Mouse (Mus musculus) liver, adult 2 months (tissue): ENCODE measurements around the gene Zpr1. TPM values are rescaled to one million over a fixed set of nuclear protein-coding genes. Genes with fewer than 3 reads are reported as not detected.

ENCODE experiments used
- DNase-seq: peaks from one replicate; pipeline ENCODE4 v3.0.0-alpha.2; 2011; ENCODE audit warnings: low read depth, low spot score; ENCODE audit errors: extremely low read depth
- H3K27ac ChIP-seq: fragments of 200-500 bp; replicated peaks from 2 replicates; pipeline ENCODE4 v1.5.1; 2012; ENCODE audit warnings: low read depth, mild to moderate bottlenecking, control low read depth, inconsistent platforms, low read length; ENCODE audit not compliant: insufficient read depth
- H3K27me3 ChIP-seq: fragments of 200-500 bp; 2 replicates; pipeline ENCODE4 v1.6.1; 2012; ENCODE audit warnings: mild to moderate bottlenecking, moderate library complexity, low read length, inconsistent platforms; ENCODE audit not compliant: control insufficient read depth, insufficient read depth
- H3K36me3 ChIP-seq: fragments of 200-500 bp; 2 replicates; pipeline ENCODE4 v1.6.1; 2012; ENCODE audit warnings: low read length, inconsistent platforms; ENCODE audit not compliant: control insufficient read depth, insufficient read depth
- H3K4me1 ChIP-seq: fragments of 200-500 bp; 2 replicates; pipeline ENCODE4 v1.6.1; 2011; ENCODE audit warnings: low read length; ENCODE audit not compliant: control insufficient read depth, insufficient read depth
- H3K4me3 ChIP-seq: fragments of 200-500 bp; 2 replicates; pipeline ENCODE4 v1.5.1; 2011; ENCODE audit warnings: low read depth, mild to moderate bottlenecking, control low read depth, low read length, moderate library complexity; ENCODE audit not compliant: insufficient read depth
- H3K79me2 ChIP-seq: fragments of 200-500 bp; 2 replicates; pipeline ENCODE4 v1.6.1; 2012; ENCODE audit warnings: inconsistent platforms, mild to moderate bottlenecking, low read length, moderate library complexity; ENCODE audit not compliant: control insufficient read depth, insufficient read depth
- H3K9ac ChIP-seq: fragments of 200-500 bp; 2 replicates; pipeline ENCODE4 v1.6.1; 2012; ENCODE audit warnings: low read depth, mild to moderate bottlenecking, control low read depth, inconsistent platforms, low read length
- CTCF ChIP-seq: fragments of 200-500 bp; IDR thresholded peaks from 2 replicates; pipeline ENCODE4 v1.5.1; 2011; ENCODE audit warnings: low read depth, low read length, control low read depth
- POLR2A ChIP-seq: fragments of 200-500 bp; IDR thresholded peaks from 2 replicates; pipeline ENCODE4 v1.6.1; 2011; ENCODE audit warnings: low read length, control low read depth; ENCODE audit not compliant: insufficient read depth; ENCODE audit errors: extremely low read depth
- WGBS: fragments of 180-500 bp; shearing (Covaris S2); methylation state at CpG from one replicate; pipeline ENCODE4 v1.1.7; 2018; 5-methylcytosine and 5-hydroxymethylcytosine counted together
- polyA plus RNA-seq: library from polyadenylated mRNA; depleted of rRNA; stranded (reverse); fragments of >200 nt; gene quantifications from 2 replicates; pipeline ENCODE4 v1.2.3, GENCODE M21; 2012
- total RNA-seq: library from RNA; depleted of rRNA; stranded (reverse); fragments of >200 nt; gene quantifications from 2 replicates; pipeline ENCODE4 v1.2.3, GENCODE M21; 2014

Gene Zpr1
- total and polyA plus RNA-seq, 2 experiments, result 23.0 to 25.9 TPM

- peak; percentile 78 for DNase-seq
- Histone ChIP-seq H3K27me3 (no peaks in the 10 kb centered on the region), H3K4me3 (no peak overlapping the region), H3K36me3 (no peaks in the 10 kb centered on the region), H3K9ac (no peak overlapping the region), H3K79me2 (no peaks in the 10 kb centered on the region; the same call in 1 of the 2 replicates), H3K4me1 (peaks cover 9% of the 10 kb centered on the region; the same call in 1 of the 2 replicates), H3K27ac (no peak overlapping the region)
- TF ChIP-seq POLR2A, result no peak
- TF ChIP-seq CTCF, result peak; percentile 72
- 24% methylated on average over 11 of the region's 11 CpGs for WGBS
Observed at GRCm38 (mm10) chr9:46246752-46247324, 26.0 kb upstream of the Zpr1 start.

- peak; percentile 99 for DNase-seq
- H3K9ac ChIP-seq, result peak overlapping the region; percentile 9; the same call in 1 of the 2 replicates
- WGBS, result 23% methylated on average over 7 of the region's 7 CpGs
- peaks cover 28% of the 10 kb centered on the region for H3K4me1 ChIP-seq
- no peaks in the 10 kb centered on the region for H3K79me2 ChIP-seq
- H3K36me3 ChIP-seq, result no peaks in the 10 kb centered on the region
- TF ChIP-seq CTCF (no peak), POLR2A (no peak)
- H3K27me3 ChIP-seq, result no peaks in the 10 kb centered on the region
- H3K4me3 ChIP-seq, result no peak overlapping the region
- H3K27ac ChIP-seq, result peak overlapping the region; percentile 83
Observed at GRCm38 (mm10) chr9:46256177-46256576, 16.7 kb upstream of the Zpr1 start.

- Histone ChIP-seq H3K79me2 (no peaks in the 10 kb centered on the region), H3K9ac (peak overlapping the region; percentile 67), H3K4me1 (peaks cover 30% of the 10 kb centered on the region), H3K36me3 (no peaks in the 10 kb centered on the region), H3K27ac (peak overlapping the region; percentile 97), H3K27me3 (no peaks in the 10 kb centered on the region), H3K4me3 (no peak overlapping the region; the same call in 1 of the 2 replicates)
- TF ChIP-seq POLR2A (no peak), CTCF (no peak)
- DNase-seq, result peak; percentile 99
- WGBS, result 15% methylated on average over 10 of the region's 10 CpGs
Observed at GRCm38 (mm10) chr9:46256658-46257385, 16.0 kb upstream of the Zpr1 start.

DNA sequence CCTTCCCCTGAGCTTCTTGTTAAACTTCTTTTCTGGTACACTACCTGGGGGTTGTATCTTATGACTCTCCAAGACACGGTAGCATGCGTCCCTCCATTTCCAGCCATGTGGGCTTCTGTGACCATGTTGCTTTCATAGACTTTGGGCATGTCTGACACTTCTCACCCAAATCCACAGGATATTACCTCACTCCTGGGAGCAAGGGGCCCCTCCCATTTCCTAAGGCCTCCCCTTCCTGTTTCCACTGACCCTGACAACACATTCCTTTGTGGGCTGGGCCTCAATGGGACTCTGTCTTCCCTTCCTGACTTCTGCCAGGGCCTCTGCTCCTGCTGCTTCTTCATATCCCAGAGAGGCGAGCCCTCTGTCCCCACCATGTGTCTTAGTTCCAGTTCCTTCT lies 15.3 kb upstream of the Zpr1 start:
- 31% methylated on average over 3 of the region's 3 CpGs for WGBS
- Histone ChIP-seq H3K9ac (peak overlapping the region; percentile 69), H3K36me3 (no peaks in the 10 kb centered on the region), H3K79me2 (no peaks in the 10 kb centered on the region), H3K27ac (peak overlapping the region; percentile 97), H3K4me1 (peaks cover 30% of the 10 kb centered on the region), H3K4me3 (no peak overlapping the region), H3K27me3 (no peaks in the 10 kb centered on the region)
- peak; percentile 88 for DNase-seq
- TF ChIP-seq CTCF (no peak), POLR2A (no peak)

DNA sequence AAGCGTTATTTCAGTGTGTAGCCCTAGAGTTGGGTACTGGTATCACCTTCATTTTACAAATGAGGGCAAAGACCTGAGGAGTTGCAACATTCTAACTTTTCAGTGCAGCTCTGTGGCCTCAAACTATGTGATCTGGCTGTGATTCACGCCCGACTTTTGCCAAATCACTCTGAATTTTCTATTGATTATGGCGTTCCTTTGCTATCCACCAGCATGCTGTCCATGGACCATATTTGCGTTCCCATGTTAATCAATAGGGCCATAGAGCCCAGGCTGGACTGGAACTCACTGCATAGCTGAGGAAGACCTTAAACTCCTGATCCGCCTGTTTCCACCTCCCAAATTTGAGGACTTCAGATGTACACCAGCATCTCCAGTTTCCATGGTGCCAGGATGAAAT lies 13.8 kb upstream of the Zpr1 start:
- peak overlapping the region; percentile 18; the same call in 1 of the 2 replicates for H3K9ac ChIP-seq
- no peaks in the 10 kb centered on the region for H3K79me2 ChIP-seq
- H3K4me3 ChIP-seq, result no peak overlapping the region
- no peaks in the 10 kb centered on the region for H3K27me3 ChIP-seq
- DNase-seq, result peak; percentile 99
- peaks cover 30% of the 10 kb centered on the region for H3K4me1 ChIP-seq
- peak overlapping the region; percentile 94 for H3K27ac ChIP-seq
- H3K36me3 ChIP-seq, result no peaks in the 10 kb centered on the region
- WGBS, result 30% methylated on average over 6 of the region's 6 CpGs
- TF ChIP-seq POLR2A (no peak), CTCF (no peak)

DNA sequence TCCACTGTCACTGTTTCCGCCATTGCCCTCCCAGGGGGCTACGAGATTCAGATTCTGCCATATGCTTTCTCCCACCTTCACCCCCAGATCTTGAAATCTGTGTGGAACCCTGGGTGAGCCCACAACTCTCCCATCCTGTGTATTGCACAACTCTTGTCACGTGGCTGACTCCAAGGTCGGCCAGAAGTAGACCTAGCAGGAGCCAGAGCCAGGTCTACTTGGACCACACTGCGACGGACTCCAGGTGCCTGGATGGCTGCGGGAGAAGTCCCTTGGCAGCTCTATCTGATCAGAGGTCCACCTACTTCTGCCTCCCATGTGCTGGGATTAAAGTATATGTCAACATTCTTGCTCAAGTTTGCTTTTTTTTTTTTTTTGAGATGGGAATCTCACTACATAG lies 11.7 kb upstream of the Zpr1 start:
- H3K9ac ChIP-seq, result no peak overlapping the region
- TF ChIP-seq POLR2A (no peak), CTCF (no peak)
- peaks cover 27% of the 10 kb centered on the region for H3K4me1 ChIP-seq
- no peak overlapping the region for H3K4me3 ChIP-seq
- no peaks in the 10 kb centered on the region for H3K36me3 ChIP-seq
- no peaks in the 10 kb centered on the region for H3K79me2 ChIP-seq
- no peaks in the 10 kb centered on the region for H3K27me3 ChIP-seq
- peak overlapping the region; percentile 94 for H3K27ac ChIP-seq
- peak; percentile 98 for DNase-seq
- 34% methylated on average over 7 of the region's 7 CpGs for WGBS
